ENCODE assay signal across 8 mouse cellular contexts in genomic region chr4:141131531-141132061, GRCm38 (mm10). TPM values are rescaled to one million over a fixed set of nuclear protein-coding genes. Genes with fewer than 3 reads are reported as not detected.
DNase-seq lines count a peak whose midpoint lies in the region; ATAC-seq and TF ChIP-seq lines count a peak whose summit lies in the region.

No protein-coding gene starts in this region.

- TF ChIP-seq POLR2A in cortical plate, adult 2 months (IDR thresholded peaks at IDR 0.05; ENCODE audit: extremely low read depth, insufficient read depth, low read length): no peak
- no peak for TF ChIP-seq POLR2A in kidney, adult 2 months (IDR thresholded peaks at IDR 0.05; ENCODE audit: low read depth, low read length)

- peak overlapping the region; percentile 14; the same call in 1 of the 2 replicates for H3K4me3 ChIP-seq in E14TG2a.4 (replicated peaks; ENCODE audit: low read length)
- H3K4me3 ChIP-seq in cortical plate, adult 2 months (ENCODE audit: insufficient read depth, low read length): no peak overlapping the region
- no peak overlapping the region for H3K4me3 ChIP-seq in kidney, adult 2 months (ENCODE audit: insufficient read depth, low read depth, low read length)
- no peak overlapping the region for H3K4me3 ChIP-seq in lung, embryonic 14.5 days (ENCODE audit: low read depth, low read length)

- H3K4me2 ChIP-seq in lung, embryonic 14.5 days: peak overlapping the region; percentile 38

- no peak for TF ChIP-seq CTCF in E14TG2a.4 (conservative IDR thresholded peaks at IDR 0.05; ENCODE audit: low read length)
- TF ChIP-seq CTCF in cortical plate, adult 2 months (IDR thresholded peaks at IDR 0.05; ENCODE audit: extremely low read depth, insufficient read depth, low read length): no peak
- no peak for TF ChIP-seq CTCF in kidney, adult 2 months (conservative IDR thresholded peaks at IDR 0.05; ENCODE audit: insufficient read depth, insufficient read length, low read depth, low read length)
- TF ChIP-seq CTCF in lung, embryonic 14.5 days (IDR thresholded peaks at IDR 0.05; ENCODE audit: low read depth): no peak

- H3K36me3 ChIP-seq in E14TG2a.4 (ENCODE audit: insufficient read depth, low read length): peaks cover 64% of the 10 kb centered on the region
- no peaks in the 10 kb centered on the region for H3K36me3 ChIP-seq in kidney, adult 2 months (ENCODE audit: control insufficient read depth, insufficient read depth, low read length)
- peaks cover 22% of the 10 kb centered on the region for H3K36me3 ChIP-seq in lung, embryonic 14.5 days (ENCODE audit: insufficient read depth)

- 29% methylated on average over 5 of the region's 5 CpGs for WGBS in kidney, adult 2 months
- 30% methylated on average over 5 of the region's 5 CpGs for WGBS in lung, embryonic 14.5 days

- no peaks in the 10 kb centered on the region for H3K9me3 ChIP-seq in E14TG2a.4 (ENCODE audit: low read length)
- no peaks in the 10 kb centered on the region for H3K9me3 ChIP-seq in lung, embryonic 14.5 days (ENCODE audit: low read depth, low read length)

- no peaks in the 10 kb centered on the region for H3K27me3 ChIP-seq in E14TG2a.4 (ENCODE audit: insufficient read depth, low read length)
- no peaks in the 10 kb centered on the region for H3K27me3 ChIP-seq in kidney, adult 2 months (replicated peaks; ENCODE audit: control insufficient read depth, insufficient read depth, low read length)
- no peaks in the 10 kb centered on the region for H3K27me3 ChIP-seq in lung, embryonic 14.5 days (ENCODE audit: insufficient read depth, low read length)

- no peak overlapping the region for H3K9ac ChIP-seq in lung, embryonic 14.5 days

- peak; percentile 89 for DNase-seq in kidney, adult 2 months
- DNase-seq in lung, embryonic 14.5 days: peak; percentile 72
- DNase-seq in right cerebral cortex, adult 18-20 months: no peak
- no peak for DNase-seq in thymus, postnatal 25 days
- no peak for DNase-seq in frontal cortex, adult 2 months (ENCODE audit: extremely low spot score in 1 of 2, low spot score in 1 of 2)

- ATAC-seq in lung, embryonic 14.5 days (ENCODE audit: insufficient read depth): peak; percentile 81
- ATAC-seq in frontal cortex, adult (ENCODE audit: low TSS enrichment): no peak

- peak overlapping the region; percentile 9; the same call in 1 of the 2 replicates for H3K27ac ChIP-seq in cortical plate, adult 2 months (ENCODE audit: insufficient read depth, low read length)
- H3K27ac ChIP-seq in kidney, adult 2 months (ENCODE audit: insufficient read depth, low read depth, low read length): peak overlapping the region; percentile 86
- peak overlapping the region; percentile 97 for H3K27ac ChIP-seq in lung, embryonic 14.5 days (ENCODE audit: low read depth)

- peaks cover 88% of the 10 kb centered on the region for H3K4me1 ChIP-seq in E14TG2a.4 (replicated peaks; ENCODE audit: low read depth, low read length)
- peaks cover 17% of the 10 kb centered on the region for H3K4me1 ChIP-seq in cortical plate, adult 2 months (ENCODE audit: control insufficient read depth, insufficient read depth, low read length)
- peaks cover 60% of the 10 kb centered on the region for H3K4me1 ChIP-seq in kidney, adult 2 months (ENCODE audit: control insufficient read depth, insufficient read depth, low read length)
- peaks cover 42% of the 10 kb centered on the region for H3K4me1 ChIP-seq in lung, embryonic 14.5 days (ENCODE audit: insufficient read depth)

RNA-seq across cellular contexts. Expression of gene Szrd1, which starts 8.0 kb away (rescaled TPM):
- 18.0 and 19.4 TPM in 2 replicates for polyA plus RNA-seq in cortical plate, adult 2 months (2012; rRNA removed)
- 59.3 and 60.3 TPM in 2 replicates for polyA plus RNA-seq in kidney, adult 2 months (2012; rRNA removed)
- polyA plus RNA-seq in lung, embryonic 14.5 days (2014; fragmentation: Nextera tagmentation; extraction: Ambion mirVana): 29.8 and 32.5 TPM in 2 replicates
- 22.3 and 23.0 TPM in 2 replicates for polyA plus RNA-seq in frontal cortex, adult 2 months (2012; rRNA removed)

RNA-seq across cellular contexts. Expression of gene Fbxo42, which starts 16.1 kb away (rescaled TPM):
- 20.7 and 22.6 TPM in 2 replicates for polyA plus RNA-seq in cortical plate, adult 2 months (2012; rRNA removed)
- 11.7 and 13.0 TPM in 2 replicates for polyA plus RNA-seq in kidney, adult 2 months (2012; rRNA removed)
- polyA plus RNA-seq in lung, embryonic 14.5 days (2014; fragmentation: Nextera tagmentation; extraction: Ambion mirVana): 28.1 and 28.6 TPM in 2 replicates
- polyA plus RNA-seq in frontal cortex, adult 2 months (2012; rRNA removed): 20.9 and 21.0 TPM in 2 replicates

RNA-seq across cellular contexts. Expression of gene Spata21, which starts 43.5 kb away (rescaled TPM):
- polyA plus RNA-seq in cortical plate, adult 2 months (2012; rRNA removed): 0.53 and 0.71 TPM in 2 replicates
- polyA plus RNA-seq in kidney, adult 2 months (2012; rRNA removed): 0.03 and 0.26 TPM in 2 replicates
- polyA plus RNA-seq in lung, embryonic 14.5 days (2014; fragmentation: Nextera tagmentation; extraction: Ambion mirVana): 0.20 and 0.34 TPM in 2 replicates
- polyA plus RNA-seq in frontal cortex, adult 2 months (2012; rRNA removed): 0.36 and 0.50 TPM in 2 replicates

RNA-seq across cellular contexts. Expression of gene Necap2, which starts 53.4 kb away (rescaled TPM):
- 58.6 and 62.3 TPM in 2 replicates for polyA plus RNA-seq in cortical plate, adult 2 months (2012; rRNA removed)
- polyA plus RNA-seq in kidney, adult 2 months (2012; rRNA removed): 60.3 and 64.9 TPM in 2 replicates
- polyA plus RNA-seq in lung, embryonic 14.5 days (2014; fragmentation: Nextera tagmentation; extraction: Ambion mirVana): 88.9 and 93.6 TPM in 2 replicates
- 55.7 and 60.3 TPM in 2 replicates for polyA plus RNA-seq in frontal cortex, adult 2 months (2012; rRNA removed)

Comparison
In these comparisons a context has a peak if more than half of its experiments do, and no peak if none do; other contexts are left out.
1. H3K27ac ChIP-seq: peak in every context shown above with its lines; median percentile 97 in lung, embryonic 14.5 days; 86 in kidney, adult 2 months; 9 in cortical plate, adult 2 months.
2. DNase-seq: peak in kidney, adult 2 months (single experiment) and lung, embryonic 14.5 days (single experiment); none in right cerebral cortex, adult 18-20 months (single experiment), thymus, postnatal 25 days (single experiment) and frontal cortex, adult 2 months (0 of 2).